Mouse (Mus musculus) natural killer cell, adult 2 months (primary cell): ENCODE results near the gene Cntrob.
"Not testable (repeated sequence)": the region's sequence is repeated elsewhere in the genome, so short reads cannot be mapped to it uniquely, and the experiment has no call there.

Experiments used
- DNase-seq, 2 experiments: peaks; one replicate each; pipeline ENCODE4 v3.0.0; 2022; ENCODE audit warnings: low spot score in 2 of 2

Cntrob gene

DNA sequence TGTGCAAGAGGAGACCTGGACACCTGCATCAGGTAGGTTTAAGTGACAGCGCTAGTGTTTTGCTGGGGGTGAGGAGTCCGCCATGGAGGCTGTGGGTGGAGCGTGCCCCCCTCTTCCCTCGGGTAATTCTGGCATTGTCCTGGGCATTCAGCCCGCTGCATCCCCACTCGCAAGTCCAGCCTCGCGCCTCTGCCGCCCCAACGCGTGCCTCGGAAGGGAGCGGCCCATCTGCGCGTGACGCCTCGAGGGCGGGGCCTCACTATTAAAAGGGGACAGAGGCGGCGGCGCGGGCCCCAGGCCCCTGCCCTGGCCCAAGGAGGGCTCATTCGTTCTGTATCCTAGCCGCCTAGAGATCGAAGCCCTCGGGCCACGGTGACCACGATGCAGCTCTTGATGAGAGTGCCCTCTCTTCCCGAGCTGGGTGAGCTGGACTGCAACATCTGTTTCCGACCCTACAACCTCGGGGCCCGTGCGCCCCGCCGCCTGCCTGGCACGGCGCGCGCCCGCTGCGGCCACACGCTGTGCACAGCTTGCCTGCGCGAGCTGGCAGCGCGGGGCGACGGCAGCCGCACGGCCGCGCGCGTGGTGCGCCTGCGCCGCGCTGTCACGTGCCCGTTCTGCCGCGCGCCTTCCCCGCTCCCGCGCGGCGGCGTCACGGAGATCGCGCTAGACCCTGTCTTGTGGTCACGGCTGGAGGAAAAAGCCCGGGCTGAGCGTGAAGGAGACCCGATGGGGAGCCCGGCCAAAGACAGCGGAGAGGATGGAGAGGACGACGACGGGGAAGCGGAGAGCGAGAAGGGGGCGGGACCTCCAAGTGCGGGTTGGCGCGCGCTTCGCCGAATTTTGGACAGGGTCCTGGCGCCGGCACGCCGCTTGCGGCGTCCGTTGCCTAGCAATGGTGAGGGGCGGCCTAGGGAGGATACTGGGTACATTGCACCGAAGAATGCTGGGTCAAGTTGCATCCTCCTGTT lies 16.9 kb upstream of the Cntrob start, which contains the start of gene Rnf227:
TSS of gene Rnf227 (plus strand) at position 301 of the 971 bp plus-strand sequence.
- DNase-seq = peak; percentile 53 to 60

DNA sequence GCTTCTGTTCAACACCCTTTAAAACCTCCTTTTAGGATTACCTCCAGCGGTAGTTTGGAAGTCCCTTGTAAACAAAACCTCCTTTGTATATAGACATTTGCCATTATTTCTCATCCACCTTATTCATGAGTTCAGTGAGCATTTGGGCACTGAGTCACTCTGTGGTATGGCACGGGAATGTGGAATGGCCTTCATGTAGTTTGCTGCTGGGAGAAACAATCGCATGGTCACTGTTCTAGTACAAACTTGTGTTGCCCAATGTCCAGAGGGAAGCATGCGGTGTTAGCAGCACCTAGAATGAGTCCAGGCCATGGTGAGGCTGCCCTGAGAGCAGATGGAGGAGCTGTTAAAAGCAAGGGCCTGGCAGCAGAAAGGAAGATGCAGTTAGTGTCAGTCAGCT lies 11.2 kb upstream of the Cntrob start:
- DNase-seq = no peak

DNA sequence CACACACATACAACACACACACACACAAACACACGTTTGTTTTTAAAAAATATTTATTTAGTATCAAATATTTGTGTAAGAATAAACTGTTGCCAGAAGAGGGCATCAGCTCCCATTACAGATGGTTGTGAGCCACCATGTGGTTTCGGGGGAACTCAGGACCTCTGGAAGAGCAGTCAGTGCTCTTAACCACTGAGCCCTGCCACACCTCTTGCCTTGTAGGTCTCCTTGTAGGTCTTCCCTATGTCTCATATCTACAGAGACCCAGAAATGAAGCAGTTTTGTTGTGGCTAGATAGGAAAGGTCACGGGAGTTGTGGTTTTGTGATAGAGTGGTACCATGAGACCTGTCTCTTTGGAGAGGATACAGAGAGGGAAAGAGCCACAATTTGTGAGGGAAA lies 10.3 kb upstream of the Cntrob start:
- no peak for DNase-seq

DNA sequence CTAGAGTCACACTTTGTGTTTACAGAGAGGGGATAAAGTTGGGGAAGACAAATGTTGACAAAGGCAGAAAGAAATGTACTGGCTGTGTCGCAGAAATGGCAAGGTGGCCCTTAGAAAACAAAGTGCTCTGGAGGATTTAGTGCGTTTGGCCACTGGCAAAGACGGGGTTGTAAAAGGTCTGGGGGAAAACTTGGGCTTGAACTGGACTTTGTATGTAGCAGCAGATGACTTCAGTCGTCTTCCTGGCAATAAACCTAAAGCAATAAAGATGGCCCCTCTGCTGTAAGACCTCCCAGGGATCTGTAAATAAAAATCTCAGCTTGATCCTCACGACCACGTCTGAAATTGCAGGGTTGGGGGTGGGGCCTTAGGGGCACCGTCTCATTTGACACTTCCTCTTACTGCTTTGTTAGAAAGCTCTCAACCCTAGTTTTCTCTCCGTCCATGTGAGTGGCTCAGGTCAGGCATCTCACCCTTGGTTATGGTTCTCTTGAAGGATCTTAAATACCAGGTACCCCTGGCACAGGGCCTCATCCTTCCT lies 9.2 kb upstream of the Cntrob start:
- no peak for DNase-seq

DNA sequence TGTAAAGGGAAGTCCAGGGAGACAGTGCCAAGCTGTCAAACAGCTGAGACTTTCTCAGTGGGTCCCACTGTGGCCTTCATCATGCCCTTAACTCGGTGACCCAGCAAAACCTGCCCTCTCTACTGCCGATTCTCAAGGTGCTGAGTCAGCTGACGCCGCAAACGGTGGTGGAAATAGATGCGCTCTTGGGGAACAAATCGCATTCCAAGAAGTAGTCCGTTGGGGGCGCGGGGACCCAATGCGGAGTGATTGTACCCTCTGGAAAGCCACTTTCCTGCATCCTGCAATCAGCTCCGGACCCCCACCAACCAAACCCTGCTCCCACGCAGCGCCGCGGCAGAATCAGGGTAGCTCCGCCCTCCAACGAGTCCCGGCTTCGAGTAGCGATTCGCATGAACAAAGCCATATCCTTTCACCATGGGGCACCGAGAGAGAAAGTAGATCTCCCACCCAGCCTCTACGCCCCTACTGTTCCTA lies 8.4 kb upstream of the Cntrob start:
- peak; percentile 38 to 57 for DNase-seq

DNA sequence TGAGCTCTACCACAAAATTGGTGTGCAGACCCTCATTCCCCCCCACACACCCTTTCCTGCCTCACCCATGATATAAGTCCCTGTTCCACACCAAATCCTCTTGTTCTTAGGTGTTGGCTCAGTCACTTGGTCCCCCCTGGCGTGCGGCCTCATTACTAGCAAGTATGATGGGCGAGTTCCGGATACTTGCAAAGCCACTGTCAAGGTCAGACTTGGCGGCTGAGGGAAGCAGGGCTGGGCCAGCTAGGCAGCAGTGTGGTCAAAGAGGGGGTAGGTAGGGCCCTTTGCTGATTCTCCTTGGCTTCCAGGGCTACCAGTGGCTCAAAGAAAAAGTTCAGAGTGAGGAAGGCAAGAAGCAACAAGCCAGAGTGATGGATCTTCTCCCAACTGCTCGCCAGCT lies 7.6 kb upstream of the Cntrob start:
- no peak for DNase-seq

DNA sequence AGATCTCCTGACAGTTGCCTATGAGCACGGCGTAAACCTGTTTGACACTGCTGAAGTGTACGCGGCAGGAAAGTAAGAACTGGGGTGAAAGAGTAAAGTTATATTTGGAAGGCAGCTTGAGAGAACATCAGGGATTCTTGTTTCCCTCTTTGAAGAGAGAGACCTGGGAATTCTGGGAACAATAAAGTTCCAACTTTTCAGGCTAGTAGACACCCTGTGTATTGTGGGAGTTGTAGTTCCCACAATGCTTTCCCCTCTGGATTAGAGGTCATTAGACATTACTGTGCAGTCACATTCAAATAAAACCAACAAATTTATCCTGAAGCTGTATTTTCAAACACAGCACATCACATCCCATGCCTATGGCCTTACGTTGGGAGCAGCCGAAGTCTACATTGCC lies 4.9 kb upstream of the Cntrob start:
- no peak for DNase-seq

DNA sequence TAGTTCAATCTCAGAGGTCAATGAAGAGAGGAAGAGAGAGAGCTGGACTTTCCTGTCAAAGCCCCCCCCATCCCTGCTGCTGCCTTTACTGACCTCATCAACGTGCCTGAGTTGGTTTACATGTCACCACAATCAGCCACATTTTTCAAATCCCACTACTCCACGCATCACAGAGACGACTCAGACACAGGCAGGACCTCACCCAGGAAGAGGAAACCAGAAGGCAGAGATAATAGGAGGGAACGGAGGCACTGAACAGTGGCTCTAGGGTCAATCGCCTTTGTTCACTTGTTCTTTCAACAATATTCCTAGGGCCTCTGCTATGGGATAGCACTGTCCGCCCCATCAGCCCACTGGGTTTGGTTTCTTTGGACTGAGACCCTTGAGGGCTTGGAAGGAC lies 4.1 kb upstream of the Cntrob start:
- DNase-seq = no peak

DNA sequence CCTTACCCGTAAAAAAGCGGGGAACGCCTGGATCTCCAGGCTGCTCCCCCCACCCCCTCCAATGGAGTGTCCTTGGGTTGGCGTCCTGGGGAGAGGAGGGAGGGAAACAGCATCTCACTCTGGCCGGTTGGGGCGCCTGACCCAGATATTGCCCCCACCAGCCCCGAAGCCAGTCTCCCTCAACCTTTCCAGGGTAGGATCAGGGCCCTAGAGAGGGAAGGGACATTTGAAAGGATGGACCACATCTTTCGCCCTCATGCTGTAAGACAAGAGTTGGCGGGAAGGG lies 3.5 kb upstream of the Cntrob start:
- no peak for DNase-seq

DNA sequence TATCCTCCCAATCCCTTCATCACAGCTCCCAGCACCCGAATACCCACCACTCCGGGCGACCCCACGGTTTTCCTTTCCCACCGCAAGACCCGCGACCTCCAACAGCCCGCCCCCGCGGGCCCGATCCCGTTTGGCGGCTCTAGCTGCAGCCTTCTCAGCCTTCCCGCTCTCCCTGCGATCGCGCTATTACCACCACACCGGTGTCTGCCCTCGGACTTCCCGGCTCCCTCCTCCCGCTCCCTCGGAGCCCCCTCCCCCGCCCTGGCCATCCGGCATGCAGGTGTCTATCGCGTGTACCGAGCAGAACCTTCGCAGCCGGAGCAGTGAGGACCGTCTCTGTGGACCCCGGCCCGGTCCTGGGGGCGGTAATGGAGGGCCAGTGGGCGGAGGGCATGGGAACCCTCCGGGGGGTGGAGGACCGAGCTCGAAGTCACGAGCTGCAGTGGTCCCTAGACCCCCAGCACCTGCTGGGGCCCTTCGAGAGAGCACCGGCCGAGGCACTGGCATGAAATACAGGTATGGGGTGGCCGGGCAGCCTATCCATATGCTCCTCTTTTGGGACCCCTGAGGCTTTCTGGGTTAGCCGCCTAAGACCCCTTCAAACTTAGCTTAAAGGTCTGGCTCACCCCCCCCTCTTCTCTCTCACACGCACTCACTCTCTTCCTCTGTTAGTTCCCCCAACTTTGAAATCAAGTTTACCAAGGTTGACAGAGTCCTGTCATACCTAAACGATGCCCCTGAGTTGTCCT lies 3.0 kb upstream of the Cntrob start:
- DNase-seq = no peak

DNA sequence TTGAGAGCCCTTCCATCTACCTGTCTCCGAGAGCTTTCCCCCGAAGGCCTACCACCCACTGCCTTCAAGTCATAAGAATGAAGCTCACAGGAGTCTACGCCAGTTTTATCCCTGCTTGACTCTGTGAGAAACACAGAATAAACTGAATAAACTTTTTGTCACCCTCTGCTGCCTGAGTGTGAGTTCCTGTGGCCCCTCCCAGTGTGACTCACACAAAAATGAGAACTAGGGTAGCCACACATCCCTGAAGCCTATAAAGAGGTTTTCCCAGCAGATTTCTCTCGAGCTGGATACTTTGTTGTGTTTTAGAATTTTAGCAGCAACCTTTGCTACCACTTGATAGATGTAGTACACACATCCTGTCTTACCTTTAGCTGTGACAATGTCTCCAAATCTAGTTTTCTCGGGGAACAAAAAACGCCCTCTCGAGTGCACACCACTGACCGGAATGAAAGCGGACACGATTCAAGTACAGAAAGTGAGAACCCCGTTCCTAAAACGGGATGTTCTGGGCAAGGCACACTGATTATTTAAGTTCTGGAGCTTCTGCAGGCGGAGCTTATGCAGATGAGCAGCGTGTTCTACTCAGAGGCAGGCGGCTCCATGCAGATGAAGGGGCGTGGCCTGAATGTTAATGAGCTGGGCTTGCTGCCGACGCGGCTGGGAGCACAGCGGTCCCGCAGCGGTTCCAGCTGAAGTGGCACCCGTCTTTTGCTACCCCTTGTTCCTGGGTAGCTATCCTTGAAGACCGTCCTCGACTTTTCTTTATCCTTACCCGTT lies 2.2 kb upstream of the Cntrob start, which contains the start of gene Kcnab3:
TSS of gene Kcnab3 (plus strand) at position 631 of the 780 bp plus-strand sequence.
- peak; percentile 75 to 82 for DNase-seq

DNA sequence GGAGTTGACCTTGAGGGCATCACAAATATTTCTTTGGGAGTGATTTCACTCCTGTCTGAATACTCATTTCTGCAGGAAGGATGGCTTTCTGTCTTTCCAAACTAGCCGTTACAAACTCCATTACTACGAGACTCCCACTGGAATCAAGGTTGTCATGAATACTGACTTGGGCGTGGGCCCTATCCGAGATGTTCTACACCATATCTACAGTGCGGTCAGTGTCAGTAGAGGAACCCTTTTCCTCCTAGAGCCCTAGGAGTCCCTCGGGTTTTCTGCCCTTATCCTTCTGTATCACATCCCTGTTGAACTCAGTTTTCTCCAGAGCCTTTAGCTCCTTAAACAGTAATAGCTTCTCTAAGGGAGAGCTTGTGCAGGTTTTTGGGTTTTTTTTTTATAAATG lies 1.2 kb upstream of the Cntrob start:
- DNase-seq = no peak

DNA sequence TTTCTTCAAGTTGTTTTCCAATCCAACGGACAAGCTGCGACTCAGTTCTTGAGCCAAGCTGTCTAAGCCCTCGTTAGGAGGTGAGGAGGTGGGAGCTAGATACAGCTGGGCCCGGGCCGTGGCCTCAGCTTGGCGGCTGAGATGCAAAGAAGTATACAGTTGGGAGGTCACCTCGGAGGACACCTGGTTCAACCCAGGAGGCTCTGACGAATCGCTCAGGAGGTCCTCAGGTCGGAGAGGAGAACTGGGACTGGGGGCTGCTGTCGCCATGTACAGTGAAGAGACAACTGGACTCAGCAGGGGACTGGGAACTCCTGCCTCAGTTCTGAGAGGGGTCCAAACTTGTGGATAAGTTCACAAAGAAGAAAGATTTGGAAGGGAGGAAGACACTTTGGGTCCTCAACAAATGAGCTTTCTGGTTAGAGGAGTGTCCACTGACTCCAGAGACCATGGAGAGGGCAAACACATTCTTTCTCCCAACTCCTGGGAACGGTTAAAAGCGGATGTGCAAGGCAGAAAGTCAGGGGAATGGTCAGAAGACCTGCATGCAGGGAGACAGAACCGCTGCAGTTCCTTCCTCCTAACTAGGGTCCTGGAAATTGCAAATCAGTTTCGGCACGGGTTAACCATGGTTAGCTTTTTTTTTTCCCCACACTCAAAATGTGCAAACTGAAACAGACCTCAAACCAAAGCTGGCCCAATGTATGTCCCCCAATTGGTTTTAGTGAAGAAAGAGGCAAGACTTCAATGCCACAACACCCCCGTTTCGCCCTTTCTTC lies 693 bp downstream of the Cntrob start:
- no peak for DNase-seq

DNA sequence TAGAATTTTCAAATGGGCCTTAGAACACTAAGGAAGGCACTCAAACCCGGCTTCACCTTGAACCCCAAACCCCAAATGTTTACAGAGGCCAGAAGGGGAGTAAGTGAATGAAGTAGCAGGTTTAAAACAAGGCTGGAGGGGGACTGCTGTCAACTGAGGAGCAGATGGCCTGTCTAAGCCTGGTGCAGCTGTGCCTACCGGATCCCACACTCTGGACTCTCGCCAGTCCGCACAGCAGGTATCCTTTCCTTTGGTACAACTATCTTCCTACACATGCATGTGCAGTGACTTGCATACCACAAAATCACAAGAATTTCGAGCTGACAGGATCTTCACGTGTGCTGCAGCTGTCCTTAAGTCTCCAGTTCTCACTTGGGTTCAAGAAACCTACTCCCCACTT lies 1.6 kb downstream of the Cntrob start:
- no peak for DNase-seq

DNA sequence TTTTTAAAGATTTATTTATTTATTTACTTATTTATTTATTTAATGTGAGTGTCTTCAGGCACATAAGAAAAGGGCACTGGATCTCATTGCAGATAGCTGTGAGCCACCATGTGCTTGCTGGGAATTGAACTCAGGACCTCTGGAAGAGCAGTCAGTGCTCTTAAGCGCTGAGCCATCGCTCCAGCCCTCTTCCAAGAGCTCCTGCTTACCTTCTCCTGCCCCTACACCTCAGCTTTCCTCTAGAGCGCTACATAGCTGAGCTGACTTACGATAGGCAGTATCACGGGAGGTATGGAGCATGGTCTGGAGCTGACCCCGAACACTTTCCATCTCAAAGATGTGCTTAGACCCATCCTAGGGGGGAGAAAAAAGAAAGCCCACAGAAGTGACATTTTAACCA lies 2.0 kb downstream of the Cntrob start:
- DNase-seq = no peak

DNA sequence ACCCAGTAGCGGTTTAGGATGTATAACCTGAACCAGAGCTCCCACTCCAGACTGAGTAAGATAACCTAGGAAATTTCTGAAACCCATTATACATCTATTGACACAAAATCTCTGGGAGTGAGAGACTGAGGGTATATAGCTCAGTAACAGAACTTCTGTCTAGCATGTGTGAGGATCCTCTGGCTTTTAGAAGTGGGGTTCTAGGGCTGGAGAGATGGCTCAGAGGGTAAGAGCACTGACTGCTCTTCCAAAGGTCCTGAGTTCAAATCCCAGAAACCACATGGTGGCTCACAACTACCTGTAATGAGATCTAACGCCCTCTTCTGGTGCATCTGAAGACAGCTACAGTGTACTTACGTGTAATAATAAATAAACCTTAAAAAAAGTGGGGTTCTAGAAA lies 5.6 kb downstream of the Cntrob start:
- DNase-seq = not testable (repeated sequence)

DNA sequence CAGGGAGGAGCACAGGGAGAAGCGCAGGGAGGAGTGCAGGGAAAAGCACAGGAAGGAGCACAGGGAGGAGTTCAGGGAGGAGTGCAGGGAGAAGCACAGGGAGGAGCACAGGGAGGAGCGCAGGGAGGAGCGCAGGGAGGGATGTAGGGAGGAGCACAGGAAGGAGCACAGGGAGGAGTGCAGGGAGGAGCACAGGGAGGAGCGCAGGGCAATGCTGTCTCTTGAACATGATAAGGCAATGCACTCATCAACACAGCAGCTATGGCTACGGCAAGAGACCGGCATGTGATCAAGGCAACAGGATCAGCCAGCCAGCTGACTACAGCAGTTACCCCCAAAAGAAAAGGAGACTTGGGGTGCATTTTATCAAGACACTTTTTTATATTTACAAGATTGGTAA lies 7.2 kb downstream of the Cntrob start:
- DNase-seq = no peak

DNA sequence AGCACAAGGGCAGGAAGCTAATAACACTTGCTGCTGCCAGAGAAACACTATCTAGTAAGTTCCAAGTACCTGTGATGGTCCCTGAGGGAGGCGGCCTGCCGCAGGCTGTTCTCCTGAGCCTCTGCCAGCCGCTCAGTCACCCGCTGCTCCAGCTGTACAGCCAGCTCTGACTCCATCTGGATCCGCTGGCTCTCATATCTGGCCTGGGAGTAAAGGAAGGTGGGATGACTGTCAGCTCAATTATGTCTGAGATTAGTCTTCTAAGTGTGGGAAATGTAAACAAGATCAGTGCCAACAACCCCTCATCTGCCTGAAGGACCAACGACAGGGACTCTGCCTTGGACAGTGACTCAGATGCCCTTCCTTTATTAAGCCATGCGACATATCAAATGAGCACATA lies 12.3 kb downstream of the Cntrob start:
- DNase-seq = no peak

DNA sequence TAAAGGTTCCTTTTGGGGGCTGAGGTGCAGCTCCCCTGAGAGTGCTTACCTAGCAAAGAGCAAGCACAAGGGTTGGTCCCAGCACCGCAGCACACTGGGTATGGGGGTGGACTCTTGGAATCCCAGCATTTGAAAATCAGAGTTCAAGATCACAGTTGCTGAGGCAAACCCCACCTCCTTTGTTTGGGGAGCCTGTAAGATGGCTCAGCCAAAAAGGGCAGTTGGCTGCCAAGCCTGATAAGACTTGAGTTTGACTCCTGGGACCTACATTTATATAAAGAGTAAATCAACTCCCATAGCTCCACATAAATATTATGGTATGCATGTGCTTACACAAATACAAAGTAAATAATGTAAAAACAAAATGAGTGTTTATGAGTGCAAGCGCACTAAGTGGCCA lies 17.5 kb downstream of the Cntrob start:
- no peak for DNase-seq

DNA sequence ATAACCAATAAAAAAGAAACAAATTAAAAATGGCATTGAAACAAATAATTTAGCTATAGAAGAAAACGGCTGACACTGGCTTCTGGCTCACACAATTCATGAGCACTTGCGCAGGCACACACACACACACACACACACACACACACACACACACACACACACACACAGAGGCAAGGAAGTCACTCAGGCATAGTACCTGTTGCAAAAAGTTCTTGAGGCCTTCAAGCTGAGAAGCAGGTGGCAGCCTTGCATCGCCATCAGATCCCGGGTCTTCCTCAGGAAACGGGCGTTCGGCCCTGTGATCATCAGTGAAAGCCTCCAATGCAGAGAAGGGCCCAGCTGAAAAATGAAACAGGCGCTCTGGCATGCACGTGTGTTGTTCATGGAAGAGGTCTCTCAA lies 18.3 kb downstream of the Cntrob start:
- DNase-seq = peak in 1 of 2 experiments; percentile 53

DNA sequence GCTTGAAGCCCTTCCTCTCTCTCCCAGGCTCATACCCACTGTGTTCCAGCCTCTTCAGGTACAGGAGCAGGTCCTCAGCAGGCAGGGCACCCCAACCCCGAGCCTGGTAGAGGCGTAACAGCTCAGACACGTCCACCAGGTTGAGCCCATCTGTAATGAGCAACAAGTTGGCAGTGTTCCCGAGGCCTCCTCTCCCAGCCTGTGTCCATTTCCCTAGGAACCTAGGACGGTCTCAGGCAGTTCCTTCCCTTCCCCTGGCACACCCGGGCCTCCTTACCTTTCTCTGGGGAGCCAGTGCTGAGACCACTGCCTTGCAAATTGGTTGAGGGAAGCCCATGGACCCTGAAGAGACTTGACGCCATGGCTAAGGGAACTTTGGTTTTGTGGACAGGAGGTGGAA lies 20.8 kb downstream of the Cntrob start:
- DNase-seq = no peak
